In genomic region chr7:65011133-65011532, GRCm38 (mm10) we compare ENCODE assay signal across 9 mouse cellular contexts.
A peak's percentile ranks its signal among the peaks of the same experiment; 100 is the strongest.
DNase-seq lines count a peak whose midpoint lies in the region; ATAC-seq and TF ChIP-seq lines count a peak whose summit lies in the region.
"Had no signal": no experiment of that assay in that cellular context is flagged by ENCODE, and none has a peak within 500 bp of the region (broad histone marks: within the 10 kb centered on the region; RNA-seq: fewer than 3 reads in every experiment).

No protein-coding gene starts in this region.

- H3K27ac ChIP-seq in hindbrain, embryonic 10.5 days, result no peak overlapping the region
- no peak overlapping the region for H3K27ac ChIP-seq in hindbrain, embryonic 12.5 days
- H3K27ac ChIP-seq in forebrain, embryonic 15.5 days (replicated peaks), result no peak overlapping the region
- H3K27ac ChIP-seq: neural tube, embryonic 12.5 days had no signal

- ATAC-seq in hindbrain, embryonic 12.5 days (ENCODE audit: low FRiP score), result no peak
- ATAC-seq in forebrain, embryonic 15.5 days (replicated peaks), result peak; percentile 64; the same call in 1 of the 2 replicates
- no peak for ATAC-seq in activated CD4-positive, CD25-positive, alpha-beta regulatory T cell, adult 4 months
- no peak for ATAC-seq in erythroblast, adult 5-6 weeks (replicated peaks; ENCODE audit: low FRiP score, poor library complexity, severe bottlenecking)

- no peaks in the 10 kb centered on the region for H3K36me3 ChIP-seq in hindbrain, embryonic 10.5 days
- no peaks in the 10 kb centered on the region for H3K36me3 ChIP-seq in hindbrain, embryonic 12.5 days
- no peaks in the 10 kb centered on the region for H3K36me3 ChIP-seq in forebrain, embryonic 15.5 days
- H3K36me3 ChIP-seq: neural tube, embryonic 12.5 days had no signal

- peak; percentile 14 for DNase-seq in hindbrain, embryonic 10.5 days (ENCODE audit: low spot score)
- DNase-seq in brain, embryonic 14.5 days (ENCODE audit: low read depth), result peak; percentile 68
- peak; percentile 71 for DNase-seq in mesoderm, embryonic 11.5 days (ENCODE audit: low read depth, low spot score)
- no peak for DNase-seq in urinary bladder, adult 18-20 months (ENCODE audit: low spot score in 2 of 2)

- H3K4me2 ChIP-seq in hindbrain, embryonic 12.5 days (replicated peaks), result no peak overlapping the region
- no peak overlapping the region for H3K4me2 ChIP-seq in forebrain, embryonic 15.5 days (replicated peaks)
- H3K4me2 ChIP-seq: neural tube, embryonic 12.5 days had no signal

- no peak for TF ChIP-seq POLR2A in brain, embryonic 14.5 days (IDR thresholded peaks at IDR 0.05; ENCODE audit: borderline replicate concordance, extremely low read depth, insufficient read depth, insufficient read length, poor library complexity, severe bottlenecking)

- 44% methylated on average over 6 of the region's 6 CpGs for WGBS in hindbrain, embryonic 10.5 days
- 37% methylated on average over 6 of the region's 6 CpGs for whole genome bisulfite sequencing in hindbrain, embryonic 12.5 days
- 19% methylated on average over 6 of the region's 6 CpGs for WGBS in forebrain, embryonic 15.5 days

- peaks cover 19% of the 10 kb centered on the region for H3K4me1 ChIP-seq in hindbrain, embryonic 10.5 days (replicated peaks)
- 0 out of 2 replicates have a peak, but pooled peaks cover 4% of the 10 kb centered on the region for H3K4me1 ChIP-seq in hindbrain, embryonic 12.5 days
- H3K4me1 ChIP-seq in forebrain, embryonic 15.5 days, result 0 out of 2 replicates have a peak, but pooled peaks cover 2% of the 10 kb centered on the region

- no peaks in the 10 kb centered on the region for H3K27me3 ChIP-seq in hindbrain, embryonic 10.5 days (ENCODE audit: insufficient read depth, poor library complexity, severe bottlenecking)
- H3K27me3 ChIP-seq in hindbrain, embryonic 12.5 days, result no peaks in the 10 kb centered on the region
- no peaks in the 10 kb centered on the region for H3K27me3 ChIP-seq in forebrain, embryonic 15.5 days
- H3K27me3 ChIP-seq: neural tube, embryonic 12.5 days had no signal

- no peak overlapping the region for H3K4me3 ChIP-seq in hindbrain, embryonic 10.5 days
- H3K4me3 ChIP-seq in hindbrain, embryonic 12.5 days, result no peak overlapping the region
- no peak overlapping the region for H3K4me3 ChIP-seq in forebrain, embryonic 15.5 days
- H3K4me3 ChIP-seq: neural tube, embryonic 12.5 days had no signal

- TF ChIP-seq CTCF in brain, embryonic 14.5 days (IDR thresholded peaks at IDR 0.05; ENCODE audit: borderline replicate concordance, extremely low read depth, insufficient read depth, insufficient read length), result no peak

- H3K9me3 ChIP-seq in hindbrain, embryonic 10.5 days, result no peaks in the 10 kb centered on the region
- no peaks in the 10 kb centered on the region for H3K9me3 ChIP-seq in hindbrain, embryonic 12.5 days (replicated peaks)
- no peaks in the 10 kb centered on the region for H3K9me3 ChIP-seq in forebrain, embryonic 15.5 days
- H3K9me3 ChIP-seq: neural tube, embryonic 12.5 days had no signal

- no peak overlapping the region for H3K9ac ChIP-seq in hindbrain, embryonic 12.5 days
- no peak overlapping the region for H3K9ac ChIP-seq in forebrain, embryonic 15.5 days (replicated peaks)
- H3K9ac ChIP-seq: neural tube, embryonic 12.5 days had no signal

Comparison
In these comparisons a context has a peak if more than half of its experiments do, and no peak if none do; other contexts are left out.
1. DNase-seq: peak in hindbrain, embryonic 10.5 days (single experiment), brain, embryonic 14.5 days (single experiment) and mesoderm, embryonic 11.5 days (single experiment); none in urinary bladder, adult 18-20 months (0 of 2).